In the genomic region with DNA sequence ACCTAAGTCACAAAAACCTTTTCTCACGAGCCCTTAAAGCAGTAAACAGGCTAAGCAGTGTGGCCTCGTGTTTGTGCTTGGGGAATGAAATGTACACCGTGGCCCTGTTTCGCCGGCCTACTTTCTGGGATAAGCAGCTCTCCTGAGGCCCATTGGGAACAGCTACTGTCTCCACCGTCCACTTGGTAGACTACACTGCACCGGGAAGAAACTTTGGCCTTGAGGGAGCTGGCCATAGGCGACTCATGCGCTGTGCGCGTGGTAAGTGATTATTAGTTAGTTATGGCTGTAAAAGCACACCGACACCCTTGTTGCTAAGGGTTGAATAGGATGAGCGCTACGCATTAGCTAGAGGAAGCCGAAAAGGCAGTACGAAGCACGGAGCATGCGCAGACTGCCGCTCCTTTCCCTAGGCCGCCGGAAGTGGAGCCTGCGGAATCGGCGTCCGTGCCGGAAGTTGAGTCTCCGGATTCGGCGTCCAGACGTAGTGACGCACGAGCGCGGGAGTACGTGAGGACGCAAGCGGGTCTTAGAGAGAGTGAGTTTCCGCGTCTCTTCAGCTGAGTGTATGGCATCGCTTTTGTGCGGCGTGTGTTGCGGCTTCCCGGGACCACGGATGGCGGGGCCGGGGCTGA, we compare ENCODE assay signal across 8 mouse cellular contexts. TPM values are rescaled to one million over a fixed set of nuclear protein-coding genes. Genes with fewer than 3 reads are reported as not detected.
A peak's percentile ranks its signal among the peaks of the same experiment; 100 is the strongest.
DNase-seq lines count a peak whose midpoint lies in the region; ATAC-seq lines count a peak whose summit lies in the region.

Gene Rhbdd1, plus strand, starts transcription at position 342 of the 635 bp plus-strand sequence.

- DNase-seq in R1 (ENCODE audit: low read depth, low spot score), result peak; percentile 96
- peak; percentile 98 to 99 for DNase-seq in cerebellum, postnatal 25 days
- peak; percentile 97 to 98 for DNase-seq in frontal cortex, postnatal 25 days (ENCODE audit: low spot score in 2 of 2)
- DNase-seq in hindbrain, embryonic 14.5 days (ENCODE audit: low spot score), result peak; percentile 100
- peak; percentile 97 for DNase-seq in layer of hippocampus, postnatal 36 days
- DNase-seq in lung, postnatal 36 days, result peak; percentile 98
- DNase-seq in retina, postnatal 1 day, result peak; percentile 99
- peak; percentile 92 to 95 for DNase-seq in urinary bladder, adult 18-20 months (ENCODE audit: low spot score in 2 of 2)

- ATAC-seq in hindbrain, embryonic 14.5 days (ENCODE audit: low FRiP score), result peak; percentile 98

- H3K4me3 ChIP-seq in hindbrain, embryonic 14.5 days (replicated peaks; ENCODE audit: low read length), result peak within 1 kb of the TSS; percentile 73

- H3K4me1 ChIP-seq in hindbrain, embryonic 14.5 days (replicated peaks; ENCODE audit: control insufficient read depth, insufficient read depth, low read length), result peaks cover 19% of the 10 kb centered on the region

- peak within 1 kb of the TSS; percentile 94 for H3K27ac ChIP-seq in hindbrain, embryonic 14.5 days

- no peaks in the 10 kb centered on the region for H3K27me3 ChIP-seq in hindbrain, embryonic 14.5 days (ENCODE audit: control insufficient read depth, insufficient read depth, low read length)

- H3K9ac ChIP-seq in hindbrain, embryonic 14.5 days, result peak within 1 kb of the TSS; percentile 83

- 4% methylated on average over 47 of the region's 47 CpGs for WGBS in hindbrain, embryonic 14.5 days

- no peaks in the 10 kb centered on the region for H3K9me3 ChIP-seq in hindbrain, embryonic 14.5 days (ENCODE audit: control insufficient read depth, low read length)

- no peaks in the 10 kb centered on the region for H3K36me3 ChIP-seq in hindbrain, embryonic 14.5 days (replicated peaks; ENCODE audit: control insufficient read depth, insufficient read depth)

- peak within 1 kb of the TSS; percentile 75 for H3K4me2 ChIP-seq in hindbrain, embryonic 14.5 days (replicated peaks)

RNA-seq across cellular contexts. Expression of gene Rhbdd1, which starts in this region (rescaled TPM):
- polyA plus RNA-seq in hindbrain, embryonic 14.5 days (2014; fragmentation: Nextera tagmentation; extraction: Ambion mirVana), result 2.6 and 3.1 TPM in 2 replicates
- total RNA-seq in layer of hippocampus, postnatal 36 days (2021), result 1 to 10 TPM; 7.7 to 7.8 TPM

Comparison
In these comparisons a context has a peak if more than half of its experiments do, and no peak if none do; other contexts are left out.
1. Peak in every context shown above with its lines: DNase-seq, ATAC-seq, H3K4me3 ChIP-seq and H3K27ac ChIP-seq.